8 mouse cellular contexts compared by ENCODE assay signal in genomic region chr11:94265134-94265785, GRCm38 (mm10). TPM values are rescaled to one million over a fixed set of nuclear protein-coding genes. Genes with fewer than 3 reads are reported as not detected.
A peak's percentile ranks its signal among the peaks of the same experiment; 100 is the strongest.
DNase-seq lines count a peak whose midpoint lies in the region; ATAC-seq and TF ChIP-seq lines count a peak whose summit lies in the region.

No protein-coding gene starts in this region.

- peak overlapping the region; percentile 68 for H3K27ac ChIP-seq in embryonic facial prominence, embryonic 15.5 days (replicated peaks)
- peak overlapping the region; percentile 41 for H3K27ac ChIP-seq in heart, embryonic 15.5 days

- no peak for TF ChIP-seq CTCF in G1E (IDR thresholded peaks at IDR 0.05; ENCODE audit: low read depth, low read length)

- no peak overlapping the region; the same call in 1 of the 2 replicates for H3K9ac ChIP-seq in embryonic facial prominence, embryonic 15.5 days
- H3K9ac ChIP-seq in heart, embryonic 15.5 days: peak overlapping the region; percentile 23

- DNase-seq in G1E (ENCODE audit: low spot score): no peak
- DNase-seq in adrenal gland, postnatal 36 days: peak; percentile 74 to 86
- DNase-seq in kidney, postnatal 25 days: peak; percentile 63 to 72
- DNase-seq in lung, postnatal 25 days (ENCODE audit: low spot score): peak; percentile 69
- peak; percentile 87 for DNase-seq in retina, postnatal 1 day
- DNase-seq in c-Kit-positive CD71-positive TER-119-positive erythroid progenitor cells, embryonic 14.5 days (ENCODE audit: low spot score): no peak

- 1% methylated on average over 18 of the region's 18 CpGs for WGBS in embryonic facial prominence, embryonic 15.5 days
- WGBS in heart, embryonic 15.5 days: 2% methylated on average over 18 of the region's 18 CpGs

- H3K4me2 ChIP-seq in embryonic facial prominence, embryonic 15.5 days (replicated peaks): peak overlapping the region; percentile 55
- peak overlapping the region; percentile 64 for H3K4me2 ChIP-seq in heart, embryonic 15.5 days

- no peak overlapping the region for H3K4me3 ChIP-seq in G1E (ENCODE audit: low read depth, low read length)
- H3K4me3 ChIP-seq in embryonic facial prominence, embryonic 15.5 days (replicated peaks): peak overlapping the region; percentile 35
- peak overlapping the region; percentile 44 for H3K4me3 ChIP-seq in heart, embryonic 15.5 days

- H3K36me3 ChIP-seq in G1E (replicated peaks): no peaks in the 10 kb centered on the region
- no peaks in the 10 kb centered on the region for H3K36me3 ChIP-seq in embryonic facial prominence, embryonic 15.5 days
- H3K36me3 ChIP-seq in heart, embryonic 15.5 days: no peaks in the 10 kb centered on the region

- peaks cover 36% of the 10 kb centered on the region for H3K27me3 ChIP-seq in G1E (ENCODE audit: insufficient read depth, low read length)
- no peaks in the 10 kb centered on the region for H3K27me3 ChIP-seq in embryonic facial prominence, embryonic 15.5 days
- no peaks in the 10 kb centered on the region for H3K27me3 ChIP-seq in heart, embryonic 15.5 days

- peaks cover 28% of the 10 kb centered on the region for H3K4me1 ChIP-seq in G1E (ENCODE audit: insufficient read depth, low read depth, low read length)
- peaks cover 21% of the 10 kb centered on the region; the same call in 1 of the 2 replicates for H3K4me1 ChIP-seq in embryonic facial prominence, embryonic 15.5 days
- H3K4me1 ChIP-seq in heart, embryonic 15.5 days (replicated peaks): 0 out of 2 replicates have a peak, but pooled peaks cover 5% of the 10 kb centered on the region

- H3K9me3 ChIP-seq in G1E (replicated peaks): no peaks in the 10 kb centered on the region
- no peaks in the 10 kb centered on the region for H3K9me3 ChIP-seq in embryonic facial prominence, embryonic 15.5 days (replicated peaks)
- H3K9me3 ChIP-seq in heart, embryonic 15.5 days (replicated peaks): no peaks in the 10 kb centered on the region

- ATAC-seq in G1E (ENCODE audit: extremely low read depth, insufficient number of reproducible peaks, low FRiP score, poor library complexity, severe bottlenecking): peak; percentile 28; the same call in 1 of the 2 replicates
- peak; percentile 30; the same call in 1 of the 2 replicates for ATAC-seq in embryonic facial prominence, embryonic 15.5 days (ENCODE audit: insufficient number of reproducible peaks, low FRiP score, low TSS enrichment, low read depth)
- ATAC-seq in heart, embryonic 15.5 days (replicated peaks; ENCODE audit: insufficient number of reproducible peaks, insufficient read depth, low FRiP score, low read depth): peak; percentile 28

RNA-seq across cellular contexts. Expression of gene Gm21885, which starts 16.4 kb away (rescaled TPM):
- total RNA-seq in G1E (2014; fragmentation: Nextera tagmentation) (not detected in 2 replicates), G1E (2017) (0.23 TPM in 1 of 2 replicates, not detected in the other)
- polyA plus RNA-seq in G1E (2012): not detected in 2 replicates
- not detected for total RNA-seq in adrenal gland, postnatal 36 days (2021)
- polyA plus RNA-seq in embryonic facial prominence, embryonic 15.5 days (2015; fragmentation: Nextera tagmentation; extraction: Ambion mirVana): 0.60 TPM in 1 of 2 replicates, not detected in the other
- 0.30 TPM in 1 of 2 replicates, not detected in the other for polyA plus RNA-seq in heart, embryonic 15.5 days (2015; fragmentation: Nextera tagmentation; extraction: Ambion mirVana)

RNA-seq across cellular contexts. Expression of gene Wfikkn2, which starts 19.5 kb away (rescaled TPM):
- total RNA-seq in G1E (2014; fragmentation: Nextera tagmentation) (not detected in 2 replicates), G1E (2017) (0.05 TPM in 1 of 2 replicates, not detected in the other)
- polyA plus RNA-seq in G1E (2012): 0.03 TPM in 1 of 2 replicates, not detected in the other
- total RNA-seq in adrenal gland, postnatal 36 days (2021): 1 to 10 TPM in 1 of 2 experiments, under 1 TPM in 1; 0.46 to 1.3 TPM
- polyA plus RNA-seq in embryonic facial prominence, embryonic 15.5 days (2015; fragmentation: Nextera tagmentation; extraction: Ambion mirVana): 6.5 and 6.8 TPM in 2 replicates
- 2.4 and 4.6 TPM in 2 replicates for polyA plus RNA-seq in heart, embryonic 15.5 days (2015; fragmentation: Nextera tagmentation; extraction: Ambion mirVana)

RNA-seq across cellular contexts. Expression of gene Tob1, which starts 54.0 kb away (rescaled TPM):
- total RNA-seq in G1E (2014; fragmentation: Nextera tagmentation): 28.6 and 35.0 TPM in 2 replicates
- 9.9 and 11.6 TPM in 2 replicates for total RNA-seq in G1E (2017)
- 10.5 and 11.1 TPM in 2 replicates for polyA plus RNA-seq in G1E (2012)
- total RNA-seq in adrenal gland, postnatal 36 days (2021): 100 to 1,000 TPM; 290 to 355 TPM
- 37.8 and 38.1 TPM in 2 replicates for polyA plus RNA-seq in embryonic facial prominence, embryonic 15.5 days (2015; fragmentation: Nextera tagmentation; extraction: Ambion mirVana)
- polyA plus RNA-seq in heart, embryonic 15.5 days (2015; fragmentation: Nextera tagmentation; extraction: Ambion mirVana): 37.7 and 45.5 TPM in 2 replicates

RNA-seq across cellular contexts. Expression of gene Luc7l3, which starts 56.5 kb away (rescaled TPM):
- total RNA-seq in G1E (2014; fragmentation: Nextera tagmentation) (238 and 283 TPM in 2 replicates), G1E (2017) (170 and 260 TPM in 2 replicates)
- 26.4 and 38.7 TPM in 2 replicates for polyA plus RNA-seq in G1E (2012)
- 10 to 100 TPM; 59.5 to 69.8 TPM for total RNA-seq in adrenal gland, postnatal 36 days (2021)
- polyA plus RNA-seq in embryonic facial prominence, embryonic 15.5 days (2015; fragmentation: Nextera tagmentation; extraction: Ambion mirVana): 106 and 112 TPM in 2 replicates
- polyA plus RNA-seq in heart, embryonic 15.5 days (2015; fragmentation: Nextera tagmentation; extraction: Ambion mirVana): 63.3 and 70.9 TPM in 2 replicates

Comparison
In these comparisons a context has a peak if more than half of its experiments do, and no peak if none do; other contexts are left out.
1. DNase-seq: peak in adrenal gland, postnatal 36 days (2 of 2), kidney, postnatal 25 days (2 of 2), lung, postnatal 25 days (single experiment) and retina, postnatal 1 day (single experiment); none in G1E (single experiment) and c-Kit-positive CD71-positive TER-119-positive erythroid progenitor cells, embryonic 14.5 days (single experiment).
2. Peak in every context shown above with its lines, with median percentiles within 50 percentile points of each other: ATAC-seq.